Mouse (Mus musculus) spleen, postnatal 10 days (tissue): ENCODE data around the gene Emc8.
A peak's percentile ranks its signal among the peaks of the same experiment; 100 is the strongest.

Experiments
- DNase-seq, 2 experiments: peaks; one replicate each; pipeline ENCODE4 v3.0.0; 2021 to 2022; ENCODE audit warnings: low spot score in 2 of 2

The Emc8 gene

DNA sequence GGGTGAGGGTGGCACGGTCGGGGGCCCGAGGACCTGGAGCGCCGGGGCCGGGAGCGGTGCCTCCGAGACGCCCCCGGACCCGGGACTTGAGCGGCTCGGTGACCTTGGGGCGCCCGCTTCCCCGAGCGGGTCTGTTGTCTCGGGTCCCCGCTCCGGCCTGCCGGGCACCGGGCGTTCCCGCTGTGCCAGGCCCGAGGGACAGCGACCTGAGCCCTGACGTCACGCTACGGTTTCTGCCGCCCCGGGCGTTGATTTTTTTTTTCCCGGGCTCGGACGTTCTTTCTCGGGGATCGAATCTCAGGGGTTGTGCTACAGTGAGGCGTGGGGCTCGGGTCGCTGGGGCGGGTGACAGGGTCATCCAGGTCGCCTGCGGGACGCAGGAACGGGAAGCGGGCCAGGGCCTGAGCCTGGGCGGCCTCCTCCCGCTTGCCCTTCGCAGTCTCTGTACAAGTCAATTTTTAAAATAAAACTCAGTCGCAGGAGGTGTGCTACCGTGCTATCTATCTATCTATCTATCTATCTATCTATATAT, at the start of gene Emc8:
TSS of gene Emc8 (minus strand) at position 200 of the 532 bp plus-strand sequence.
- DNase-seq = no peak

DNA sequence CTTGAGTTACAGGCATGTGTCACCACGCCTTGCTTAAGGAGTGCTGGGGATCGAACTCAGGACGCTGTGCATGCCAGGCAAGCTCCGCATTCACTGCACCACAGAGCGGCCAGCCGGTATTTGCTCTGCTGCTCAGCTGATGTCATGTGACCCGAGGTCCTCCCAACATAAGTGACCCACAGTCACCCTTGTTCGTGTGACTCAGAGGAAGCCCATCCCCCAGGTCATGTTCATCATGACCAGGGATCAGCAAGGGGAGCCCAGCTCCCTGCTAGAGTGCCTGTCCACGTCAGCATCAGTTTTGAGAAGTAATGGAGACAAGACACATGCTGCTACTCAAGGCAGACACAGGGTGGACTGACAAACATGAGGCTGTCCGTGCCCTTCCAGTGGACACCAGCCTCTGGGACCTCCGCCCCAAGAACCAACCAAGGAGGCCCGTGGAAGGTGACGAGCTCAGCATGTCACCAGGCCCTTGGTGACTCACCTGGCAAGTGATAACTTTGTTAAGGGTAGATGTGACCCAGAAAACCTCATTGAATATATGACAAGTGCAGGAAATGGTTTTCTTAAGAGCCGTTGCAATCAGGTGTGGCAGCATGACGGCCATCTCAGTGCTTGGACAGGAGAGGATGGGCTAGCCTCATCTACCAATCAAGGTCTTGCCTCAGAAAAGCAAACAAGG, 47.8 kb upstream of the Emc8 start:
- DNase-seq = no peak

DNA sequence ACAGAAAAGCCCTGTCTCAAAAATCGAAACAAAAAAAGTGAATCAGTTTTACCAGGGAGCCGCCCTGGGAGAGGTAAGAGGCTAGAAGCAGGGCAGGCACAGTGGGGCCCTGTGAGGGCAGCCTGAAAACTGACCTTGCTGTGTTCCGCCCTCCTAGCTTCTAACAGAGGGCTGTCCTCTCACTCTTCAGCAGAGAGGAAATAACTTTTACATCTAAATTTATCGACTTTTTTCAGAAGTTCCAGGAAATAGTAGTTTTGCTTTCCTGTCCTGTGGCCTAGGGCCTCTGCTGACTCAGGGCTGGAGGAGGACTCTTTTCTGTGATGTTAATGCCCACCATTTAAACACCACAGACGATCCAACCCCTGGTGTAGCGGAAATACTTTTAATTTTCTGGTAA, 46.8 kb upstream of the Emc8 start:
- DNase-seq = no peak

DNA sequence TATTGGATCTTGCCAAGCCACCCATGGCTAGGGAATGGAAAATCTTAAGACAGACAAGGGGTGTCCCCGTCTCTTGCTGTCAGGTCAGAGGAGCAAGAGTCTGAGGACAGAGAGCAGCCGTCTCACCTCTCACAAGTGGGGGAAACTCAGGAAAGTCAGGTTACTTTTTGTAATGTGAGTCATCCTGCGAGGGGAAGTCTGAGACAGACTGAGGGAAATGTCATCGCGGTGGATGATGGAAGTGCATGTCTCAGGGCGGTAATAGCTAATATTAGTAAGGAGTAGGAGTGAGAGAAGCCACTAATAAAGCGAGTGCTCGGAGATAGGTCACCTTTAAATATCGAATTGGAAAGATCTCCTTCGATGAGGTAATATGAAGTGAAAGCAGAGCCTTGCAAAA, 40.8 kb upstream of the Emc8 start:
- DNase-seq = no peak

DNA sequence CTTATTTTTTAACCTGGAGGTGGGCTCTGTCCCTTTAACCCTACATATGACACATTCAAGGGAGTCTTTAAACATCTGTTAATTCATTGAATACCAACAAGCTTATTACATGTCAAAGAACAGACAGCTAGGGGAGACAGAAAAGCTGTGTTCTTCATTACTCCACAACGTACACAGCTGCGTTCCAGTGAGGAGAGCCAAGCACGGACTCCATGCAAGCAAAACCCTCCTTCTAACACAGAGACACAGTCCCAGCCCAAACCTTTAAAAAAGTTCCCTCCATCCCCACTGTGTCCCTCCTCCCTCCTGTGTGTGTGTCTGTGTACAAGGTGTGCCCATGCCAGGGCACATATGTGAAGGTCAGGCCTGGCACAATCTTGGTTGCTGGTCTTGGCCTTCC, 37.8 kb upstream of the Emc8 start:
- no peak for DNase-seq

DNA sequence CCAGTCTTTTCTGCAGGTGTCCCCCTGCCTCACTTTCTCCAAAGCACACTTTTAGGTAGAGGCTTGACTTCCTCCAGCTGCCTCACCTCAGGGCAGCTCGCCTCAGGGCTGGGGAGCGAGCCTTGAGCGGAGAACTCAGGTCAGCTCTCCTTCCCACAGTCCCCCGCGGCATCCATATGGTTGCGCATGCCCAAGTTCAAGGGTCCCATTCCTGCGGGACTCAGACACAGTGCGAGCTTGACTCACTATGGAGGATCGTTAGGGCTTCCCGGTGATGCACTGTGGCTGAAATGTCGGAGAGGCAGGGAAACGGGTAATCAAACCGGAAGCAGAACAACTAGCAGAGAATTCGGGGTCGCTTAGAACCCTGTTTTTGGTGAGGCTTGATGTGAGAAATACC, 36.8 kb upstream of the Emc8 start:
- no peak for DNase-seq

DNA sequence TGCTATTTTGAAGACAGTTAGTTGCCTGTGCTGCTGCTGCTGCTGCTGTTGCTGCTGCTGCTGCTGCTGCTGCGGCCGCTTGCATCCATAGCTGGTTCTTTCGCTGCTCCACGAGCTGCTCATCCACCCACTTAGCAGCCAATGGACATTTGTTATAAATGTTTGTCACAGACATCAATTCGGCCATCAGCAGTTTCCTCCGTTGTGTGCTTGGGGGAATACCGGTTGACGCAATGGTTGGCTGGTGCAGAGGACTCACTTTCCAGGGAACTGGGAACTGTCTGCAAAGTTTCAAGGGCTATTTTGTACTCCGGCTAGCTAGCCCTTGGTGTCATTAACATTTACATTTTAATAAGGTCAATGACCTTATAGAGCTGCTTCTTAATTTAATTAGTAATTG, 35.8 kb upstream of the Emc8 start:
- DNase-seq = no peak

DNA sequence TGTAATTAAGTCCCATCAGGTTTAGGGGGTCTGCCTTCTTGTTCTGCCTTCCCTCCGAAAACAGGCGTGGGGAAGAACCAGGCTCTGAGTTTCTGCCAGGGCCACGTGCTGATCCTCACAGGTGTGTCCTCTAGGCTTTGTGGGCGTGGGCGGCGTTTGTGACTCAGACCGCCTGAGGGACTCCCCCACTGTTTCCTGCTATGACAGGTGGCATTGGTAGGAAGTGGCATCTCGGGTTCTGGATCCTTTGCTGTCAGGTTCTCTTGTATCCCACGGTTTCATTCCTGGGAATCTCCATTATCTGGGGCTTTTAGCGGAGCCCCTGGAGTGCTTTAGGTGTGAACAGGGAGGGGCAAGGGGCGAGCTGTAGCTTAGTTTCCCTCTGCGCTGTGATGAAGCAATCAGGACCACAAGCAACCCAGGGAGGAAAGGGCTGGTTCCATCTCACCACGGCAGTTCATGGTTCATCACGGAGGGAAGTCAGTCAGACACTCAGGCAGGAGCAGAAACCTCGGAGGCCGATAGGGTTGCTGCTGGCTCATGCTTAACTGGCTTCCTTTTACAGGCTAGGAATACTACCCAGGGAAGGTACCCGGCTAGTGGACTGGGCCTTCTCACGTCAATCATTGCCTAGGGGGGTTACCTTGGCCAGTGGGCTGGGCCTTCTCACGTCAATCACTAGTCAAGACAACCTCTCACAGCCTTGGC, 33.5 kb upstream of the Emc8 start:
- DNase-seq = peak in 1 of 2 experiments; percentile 74

DNA sequence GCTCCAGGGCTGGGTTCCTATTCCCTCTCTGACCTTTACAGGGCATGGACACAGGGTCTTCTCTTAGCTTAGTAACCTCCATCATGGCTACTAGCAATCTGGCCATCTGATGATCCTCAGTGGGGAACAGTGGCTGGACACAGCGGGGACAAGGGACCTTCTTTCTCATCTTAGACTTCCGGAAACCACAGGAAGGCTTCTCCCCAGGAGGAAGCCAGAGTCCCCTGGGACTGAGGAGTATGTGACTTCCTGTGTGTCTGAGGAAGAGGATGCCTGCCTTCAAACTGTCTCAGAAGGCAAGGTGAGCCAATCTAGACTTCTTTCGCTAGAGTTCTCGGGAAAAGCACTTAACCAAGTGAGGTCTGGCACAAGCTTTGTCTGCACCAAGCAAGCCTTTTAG, 31.7 kb upstream of the Emc8 start:
- no peak for DNase-seq

DNA sequence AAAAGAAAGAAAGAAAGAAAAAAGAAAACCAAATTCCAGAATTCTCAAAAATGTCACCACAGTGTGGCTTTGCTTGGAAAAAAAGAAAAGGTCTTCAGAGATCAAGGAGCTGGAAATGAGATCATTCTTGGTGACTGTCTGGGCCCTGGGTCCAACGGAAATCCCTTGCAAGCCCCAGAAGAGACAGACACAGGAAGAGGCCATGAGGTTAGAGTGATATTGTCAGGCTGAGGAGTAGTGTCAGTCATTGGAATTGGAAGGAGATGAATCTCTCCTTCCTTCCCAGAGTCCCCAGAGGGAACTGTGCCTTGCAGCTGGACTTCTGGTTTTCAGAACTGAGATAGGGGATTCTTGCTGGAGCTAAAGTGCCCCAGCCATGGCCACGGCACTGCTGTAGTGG, 31.2 kb upstream of the Emc8 start:
- DNase-seq = no peak

DNA sequence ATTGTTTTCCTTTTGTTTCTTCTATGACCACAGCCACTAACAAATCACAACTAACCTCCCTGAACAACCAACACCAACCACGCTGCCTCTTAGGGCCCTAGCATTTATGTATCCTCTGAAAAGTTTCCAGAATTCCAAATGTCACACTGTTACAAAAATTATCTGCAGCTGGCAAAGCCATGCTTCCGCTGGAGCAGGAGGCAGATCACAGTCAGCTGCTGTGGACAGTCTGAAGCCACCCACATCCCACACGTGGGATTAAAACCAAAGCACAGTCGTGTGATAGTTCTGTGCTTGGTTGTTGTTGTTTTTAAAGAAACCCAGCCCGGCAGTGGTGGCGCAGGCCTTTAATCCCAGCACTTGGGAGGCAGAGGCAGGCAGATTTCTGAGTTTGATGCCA, 30.7 kb upstream of the Emc8 start:
- DNase-seq = no peak

DNA sequence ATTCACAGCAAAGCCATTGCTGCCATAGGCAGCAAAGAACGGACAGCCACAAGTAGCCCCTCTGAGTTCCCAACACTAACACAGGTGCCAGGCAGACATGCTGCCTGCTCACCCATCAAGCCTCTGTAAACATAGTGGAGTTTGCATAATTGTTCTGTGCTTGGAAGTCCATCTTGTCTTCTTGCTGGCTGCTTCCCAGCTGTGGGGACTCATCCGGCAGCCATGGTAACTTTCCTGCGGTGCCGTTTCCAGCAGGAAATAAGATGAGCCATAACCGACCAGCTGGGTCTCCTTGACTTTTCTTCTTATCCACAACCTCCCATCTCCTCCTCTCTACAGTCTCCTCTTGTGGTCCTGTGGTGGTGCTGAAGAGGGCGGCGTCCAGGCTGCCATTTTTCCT, 30.1 kb upstream of the Emc8 start:
- DNase-seq = no peak

DNA sequence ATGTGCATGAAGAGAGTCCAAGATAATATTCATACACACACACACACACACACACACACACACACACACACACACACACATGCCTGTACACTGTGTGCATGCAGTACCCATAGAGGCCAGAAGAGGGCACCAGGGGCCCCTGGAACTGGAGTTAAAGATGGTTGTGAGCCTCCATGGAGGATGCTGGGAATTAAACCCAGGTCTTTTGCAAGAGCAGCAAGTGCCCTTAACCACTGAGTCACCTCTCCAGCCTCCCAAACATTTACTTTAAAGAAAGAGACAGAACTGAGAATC, 29.6 kb upstream of the Emc8 start:
- peak; percentile 41 to 71 for DNase-seq

DNA sequence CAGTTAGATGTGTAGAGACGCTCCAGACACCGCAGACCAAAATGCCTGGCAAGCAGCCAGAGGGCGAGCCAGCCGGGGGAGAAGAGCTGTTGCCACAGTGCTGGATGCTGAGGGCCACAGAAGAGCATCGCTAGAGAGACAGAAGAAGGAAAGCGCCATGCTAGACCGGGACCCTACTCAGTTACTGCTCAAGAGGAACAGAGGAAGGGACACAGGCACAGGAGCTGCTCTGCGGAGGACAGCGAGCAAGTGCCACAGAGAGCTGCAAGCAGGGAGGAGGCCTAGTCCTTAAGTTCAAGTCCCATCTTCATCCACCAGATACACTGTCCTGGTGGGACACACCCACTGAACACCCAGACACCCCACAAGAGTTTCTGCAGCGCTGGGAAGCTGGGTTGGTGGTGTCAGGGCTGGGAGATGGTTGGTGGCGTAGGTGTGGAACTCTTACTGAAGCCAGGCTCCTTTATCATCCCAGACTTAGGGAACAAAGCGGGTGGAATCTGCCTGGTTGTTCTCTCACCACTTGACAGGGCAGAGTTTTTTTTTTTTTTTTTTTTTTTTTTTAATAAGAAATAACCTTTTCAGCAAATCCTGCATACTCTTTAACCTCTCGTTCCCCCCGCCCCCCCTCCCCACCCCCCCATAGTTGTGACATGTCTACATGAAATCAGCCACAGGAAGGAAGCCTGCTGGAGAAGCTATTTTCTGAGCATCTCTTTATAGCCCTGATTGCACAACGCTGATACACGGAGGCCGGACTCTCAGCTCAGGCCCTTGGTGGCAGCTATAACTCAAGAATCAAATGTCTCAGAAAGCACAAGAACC, 29.0 kb upstream of the Emc8 start:
- peak in 1 of 2 experiments; percentile 52 for DNase-seq

DNA sequence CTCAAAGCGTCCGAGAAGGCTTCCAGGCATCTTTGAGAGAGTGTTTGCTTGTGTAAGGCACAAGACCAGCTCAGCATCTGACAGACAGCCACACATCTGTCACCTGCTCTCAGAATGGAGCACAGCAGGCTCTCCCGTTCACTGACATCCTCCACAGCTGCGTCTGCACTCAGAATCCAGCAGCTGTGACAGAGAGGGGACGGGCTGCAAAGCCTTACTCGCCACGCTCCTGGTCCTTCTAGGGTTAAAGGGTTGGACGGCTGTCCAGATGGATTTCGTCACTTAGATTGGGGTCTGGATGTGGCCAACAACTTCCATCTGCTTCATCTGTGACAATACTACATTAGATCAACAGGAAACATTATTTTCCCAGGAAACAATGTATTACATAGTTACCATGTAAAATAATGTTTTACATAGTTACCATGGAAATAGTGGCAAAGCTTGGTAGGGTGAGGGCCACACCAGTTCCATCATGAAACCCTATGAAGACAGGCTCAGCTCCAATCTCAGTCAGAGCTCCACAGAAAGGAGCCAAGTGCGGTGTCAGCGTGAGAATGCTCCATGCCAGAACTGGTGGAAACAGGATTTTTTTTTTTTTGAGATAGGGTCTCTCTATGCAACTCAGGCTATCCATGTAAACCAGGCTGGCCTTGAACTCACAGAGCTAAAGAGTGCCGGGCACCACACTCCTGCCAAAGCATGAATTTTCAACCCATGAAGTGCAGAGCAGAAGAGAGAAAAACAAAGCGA, 28.2 kb upstream of the Emc8 start:
- no peak for DNase-seq

DNA sequence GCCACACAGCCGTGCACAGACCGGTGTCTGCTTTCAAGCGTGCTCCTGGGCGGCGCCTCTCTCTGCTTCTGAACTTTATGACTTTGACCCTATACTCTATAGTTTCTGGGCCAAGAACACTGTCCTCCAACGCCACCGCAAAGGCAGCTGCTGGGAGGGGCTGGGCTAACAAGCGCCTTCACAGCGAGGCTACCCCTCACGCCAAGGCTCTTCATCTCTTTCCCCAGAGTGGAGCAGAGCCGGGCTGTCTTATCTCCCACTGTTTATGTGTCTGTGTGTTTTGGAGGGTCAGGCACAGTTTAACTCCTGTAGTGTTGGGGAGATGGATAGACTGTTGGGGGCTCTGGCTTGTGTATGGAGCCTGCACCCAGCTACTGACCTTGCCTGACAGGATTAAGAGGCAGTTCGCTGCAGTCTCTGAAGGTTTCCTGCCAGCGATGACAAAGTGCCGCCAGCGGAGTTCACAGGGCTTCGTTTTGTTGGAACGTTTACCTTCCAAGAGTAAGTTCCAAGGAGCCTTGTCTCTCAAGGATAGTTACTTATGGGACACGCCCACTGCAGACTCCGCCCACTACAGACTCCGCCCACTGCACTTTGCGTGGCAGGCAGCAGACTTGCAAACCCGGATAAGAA, 25.6 kb upstream of the Emc8 start:
- peak in 1 of 2 experiments; percentile 62 for DNase-seq

DNA sequence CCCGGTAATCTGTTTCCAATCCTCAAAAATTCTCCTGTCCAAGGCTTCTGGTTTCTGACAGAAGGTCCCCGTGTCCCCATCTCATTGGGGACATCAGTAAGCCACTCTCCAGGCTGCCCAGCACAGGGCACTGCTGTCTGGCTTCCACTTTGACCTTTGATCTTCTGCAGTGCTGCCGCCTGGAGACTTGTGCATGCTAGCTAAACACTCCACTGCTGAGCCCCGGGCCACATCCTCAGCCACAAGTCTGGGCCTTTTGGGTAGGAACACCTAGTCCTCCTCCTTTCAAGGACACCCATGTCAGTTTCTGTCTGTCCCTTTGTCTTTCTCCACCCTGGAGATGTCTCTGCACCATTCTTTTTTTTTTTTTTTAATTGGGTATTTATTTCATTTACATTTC, 24.6 kb upstream of the Emc8 start:
- DNase-seq = no peak

DNA sequence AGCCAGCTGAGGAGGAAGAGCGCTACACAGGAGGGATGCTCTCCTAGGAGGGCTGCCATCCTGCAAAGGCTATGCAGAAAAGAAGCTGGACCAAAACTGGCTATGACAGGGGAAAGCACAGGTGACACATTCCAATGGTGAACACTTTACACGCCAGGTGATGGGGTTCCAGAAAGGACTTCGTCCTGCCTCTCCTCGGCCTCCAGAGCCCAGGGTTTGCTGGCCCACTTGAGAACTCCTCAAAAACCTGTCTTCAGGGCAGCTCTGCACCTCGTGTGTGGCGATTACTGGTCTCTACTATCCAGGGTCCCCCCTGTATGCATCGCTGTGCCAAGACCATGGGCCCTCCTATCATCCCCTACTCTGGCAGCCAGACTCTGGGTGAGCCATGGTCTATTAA, 20.1 kb upstream of the Emc8 start:
- no peak for DNase-seq

DNA sequence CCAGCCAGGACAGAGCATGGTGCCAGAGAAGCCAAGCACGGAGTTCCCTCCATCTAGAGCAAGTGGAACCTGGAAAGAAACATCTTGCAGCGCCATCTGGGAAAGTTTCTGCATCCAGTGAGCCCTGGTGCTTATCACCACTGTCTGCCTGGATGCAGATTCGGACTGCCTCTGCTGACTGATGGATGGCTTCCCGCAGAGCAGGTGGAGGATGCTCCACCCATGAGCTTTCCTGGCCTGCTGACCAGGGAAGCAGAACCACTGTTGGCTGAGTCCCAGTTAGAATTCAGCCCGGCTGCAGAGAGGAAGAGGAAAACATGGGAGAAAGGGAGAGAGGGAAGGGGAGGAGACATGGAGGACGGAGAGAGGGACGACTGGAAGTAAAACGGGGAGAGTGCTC, 19.4 kb upstream of the Emc8 start:
- no peak for DNase-seq

DNA sequence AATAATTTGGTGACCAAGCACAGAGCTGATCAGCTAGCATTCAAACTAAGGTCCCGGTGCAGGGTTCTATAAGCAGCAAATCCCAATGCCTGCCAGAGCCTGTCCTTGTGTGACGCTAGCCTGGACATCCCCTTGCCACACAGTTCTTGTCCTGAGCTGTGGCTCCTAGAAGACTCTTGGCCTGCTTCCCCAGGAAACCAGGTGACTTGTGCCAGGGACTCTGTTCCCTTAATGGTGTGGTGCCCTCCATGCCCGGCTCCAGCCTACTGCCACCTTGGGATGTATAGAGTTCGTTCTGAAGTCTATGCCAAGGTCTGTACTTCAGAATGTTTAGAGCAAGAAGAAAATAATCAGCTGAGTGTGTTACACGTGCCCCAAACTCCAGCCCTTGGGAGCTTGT, 18.2 kb upstream of the Emc8 start:
- no peak for DNase-seq

DNA sequence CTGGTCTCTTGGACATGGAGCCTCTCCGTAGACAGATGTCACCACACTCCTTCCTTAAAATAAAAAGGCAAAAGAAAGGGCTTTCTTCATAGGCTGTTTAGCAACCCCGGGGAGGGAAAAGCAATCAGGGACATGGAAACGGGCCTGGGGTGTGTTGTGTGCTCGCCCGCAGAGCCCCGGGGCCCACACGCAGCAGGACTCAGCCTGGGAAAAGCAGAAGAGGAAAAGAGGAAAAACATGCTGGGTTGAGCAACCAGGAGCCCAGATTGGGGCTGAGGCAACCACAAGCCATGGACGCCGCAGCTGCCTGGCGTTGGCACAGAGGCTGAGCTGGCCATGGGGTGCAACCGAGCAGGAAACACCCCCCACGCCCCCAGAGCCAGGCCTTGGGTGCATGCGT, 17.7 kb upstream of the Emc8 start:
- DNase-seq = peak in 1 of 2 experiments; percentile 31

DNA sequence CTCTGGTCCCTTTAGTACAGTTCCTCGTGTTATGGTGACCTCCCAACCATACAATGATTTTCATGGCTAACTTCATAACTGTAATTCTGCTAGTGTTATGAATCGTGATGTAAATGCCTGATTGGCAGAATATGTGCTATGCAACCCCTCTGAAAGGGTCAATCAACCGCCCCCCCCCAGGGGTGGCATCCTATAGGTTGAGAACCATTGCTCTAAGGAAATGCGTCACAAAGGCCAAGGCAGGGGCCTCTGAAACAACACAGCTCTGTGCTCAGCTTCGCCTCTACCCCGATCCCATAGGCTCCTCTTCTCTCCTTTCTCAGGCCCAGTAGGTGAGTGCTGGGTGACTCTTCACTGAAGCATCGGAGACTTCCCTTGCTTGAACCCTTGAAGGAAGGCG, 17.2 kb upstream of the Emc8 start:
- no peak for DNase-seq
